Mouse (Mus musculus) adrenal gland, adult 8-10 months (tissue): Measurements from ENCODE around the gene Hsf2bp. TPM values are rescaled to one million over a fixed set of nuclear protein-coding genes. Genes with fewer than 3 reads are reported as not detected.

Source experiments
- DNase-seq: peaks from one replicate; pipeline ENCODE4 v3.0.0; 2022
- total RNA-seq, 4 experiments: library from RNA; stranded (reverse); gene quantifications; 2 replicates each; pipeline ENCODE4 v1.2.4; 2022

Gene Hsf2bp
- total RNA-seq, 4 experiments from 2014 or later, result 1.1 to 2.2 (median 1.4) TPM

- no peak for DNase-seq
Observed at GRCm38 (mm10) chr17:32028301-32028700, 7.8 kb downstream of the Hsf2bp start.

GRCm38 (mm10) chr17:32027666-32028065 lies 8.5 kb downstream of the Hsf2bp start:
- DNase-seq, result no peak

- DNase-seq, result peak; percentile 46
Observed at GRCm38 (mm10) chr17:32025386-32025785, 10.8 kb downstream of the Hsf2bp start.

- no peak for DNase-seq
Observed at GRCm38 (mm10) chr17:32024671-32025073, 11.5 kb downstream of the Hsf2bp start.

- DNase-seq, result no peak
Observed at GRCm38 (mm10) chr17:32023088-32023487, 13.1 kb downstream of the Hsf2bp start.

GRCm38 (mm10) chr17:32022551-32022950 lies 13.6 kb downstream of the Hsf2bp start:
- DNase-seq, result no peak

GRCm38 (mm10) chr17:32021981-32022380 lies 14.2 kb downstream of the Hsf2bp start:
- no peak for DNase-seq

- no peak for DNase-seq
Observed at GRCm38 (mm10) chr17:32018127-32018894, 17.8 kb downstream of the Hsf2bp start.

- no peak for DNase-seq
Observed at GRCm38 (mm10) chr17:32016481-32016880, 19.7 kb downstream of the Hsf2bp start.

GRCm38 (mm10) chr17:32013659-32014058 lies 22.5 kb downstream of the Hsf2bp start:
- no peak for DNase-seq

GRCm38 (mm10) chr17:32012254-32012653 lies 23.9 kb downstream of the Hsf2bp start:
- DNase-seq, result no peak

GRCm38 (mm10) chr17:32011694-32012093 lies 24.5 kb downstream of the Hsf2bp start:
- DNase-seq, result no peak

GRCm38 (mm10) chr17:32006800-32007199 lies 29.3 kb downstream of the Hsf2bp start:
- DNase-seq, result no peak

- DNase-seq, result no peak
Observed at GRCm38 (mm10) chr17:32003251-32003650, 32.9 kb downstream of the Hsf2bp start.

GRCm38 (mm10) chr17:31998351-31998750 lies 37.8 kb downstream of the Hsf2bp start:
- no peak for DNase-seq

GRCm38 (mm10) chr17:31996331-31996730 lies 39.8 kb downstream of the Hsf2bp start:
- DNase-seq, result no peak

- DNase-seq, result no peak
Observed at GRCm38 (mm10) chr17:31995784-31996183, 40.4 kb downstream of the Hsf2bp start.

- no peak for DNase-seq
Observed at GRCm38 (mm10) chr17:31994132-31994531, 42.0 kb downstream of the Hsf2bp start.

- no peak for DNase-seq
Observed at GRCm38 (mm10) chr17:31993354-31993753, 42.8 kb downstream of the Hsf2bp start.

GRCm38 (mm10) chr17:31992004-31992403 lies 44.1 kb downstream of the Hsf2bp start:
- no peak for DNase-seq

GRCm38 (mm10) chr17:31989035-31989434 lies 47.1 kb downstream of the Hsf2bp start:
- no peak for DNase-seq

- DNase-seq, result no peak
Observed at GRCm38 (mm10) chr17:31986915-31987314, 49.2 kb downstream of the Hsf2bp start.

- DNase-seq, result no peak
Observed at GRCm38 (mm10) chr17:31983491-31983890, 52.7 kb downstream of the Hsf2bp start.

GRCm38 (mm10) chr17:31982326-31983190 lies 53.6 kb downstream of the Hsf2bp start:
- DNase-seq, result no peak
